Mouse (Mus musculus): Measurements from ENCODE around the gene Chst11.
A peak's percentile ranks its signal among the peaks of the same experiment; 100 is the strongest.

GRCm38 (mm10) chr10:83129624-83130218 lies 144.4 kb downstream of the Chst11 start:
- TF ChIP-seq SRF (IDR thresholded peaks at IDR 0.05; ENCODE audit: control insufficient read depth, insufficient read length, low read depth) (no peak), MAX (IDR thresholded peaks at IDR 0.05; ENCODE audit: low read depth) (no peak), POLR2A (IDR thresholded peaks at IDR 0.05; ENCODE audit: insufficient read length, low read depth) (no peak), POLR2AphosphoS2 (IDR thresholded peaks at IDR 0.05; ENCODE audit: insufficient read length, low read depth) (no peak), USF1 (IDR thresholded peaks at IDR 0.05; ENCODE audit: low read depth) (no peak), E2F4 (IDR thresholded peaks at IDR 0.05; ENCODE audit: insufficient read depth) (no peak), CEBPB (IDR thresholded peaks at IDR 0.05; ENCODE audit: insufficient read depth, poor library complexity, severe bottlenecking) (no peak), TCF12 (IDR thresholded peaks at IDR 0.05; ENCODE audit: insufficient read depth, poor library complexity, severe bottlenecking) (no peak), MYOG (IDR thresholded peaks at IDR 0.05; ENCODE audit: control insufficient read depth in 1 of 3, insufficient read depth in 1 of 3, insufficient read length in 2 of 3, low read depth in 2 of 3) (peak in 2 of 3 experiments; percentile 26 to 55)

Measured in myocyte (in vitro differentiated cells).